Mouse (Mus musculus): ENCODE measurements around the gene Spata16. TPM values are rescaled to one million over a fixed set of nuclear protein-coding genes. Genes with fewer than 3 reads are reported as not detected.

The Spata16 gene
- polyA plus RNA-seq, 2 experiments: not detected

GRCm38 (mm10) chr3:26971276-26971675 is 333.9 kb downstream of the Spata16 start:
- no peaks in the 10 kb centered on the region for H3K27me3 ChIP-seq (ENCODE audit: control insufficient read depth, insufficient read depth, low read length)
- WGBS (ENCODE audit: insufficient replicate concordance): 14% methylated on average over 1 of the region's 1 CpGs

DNA sequence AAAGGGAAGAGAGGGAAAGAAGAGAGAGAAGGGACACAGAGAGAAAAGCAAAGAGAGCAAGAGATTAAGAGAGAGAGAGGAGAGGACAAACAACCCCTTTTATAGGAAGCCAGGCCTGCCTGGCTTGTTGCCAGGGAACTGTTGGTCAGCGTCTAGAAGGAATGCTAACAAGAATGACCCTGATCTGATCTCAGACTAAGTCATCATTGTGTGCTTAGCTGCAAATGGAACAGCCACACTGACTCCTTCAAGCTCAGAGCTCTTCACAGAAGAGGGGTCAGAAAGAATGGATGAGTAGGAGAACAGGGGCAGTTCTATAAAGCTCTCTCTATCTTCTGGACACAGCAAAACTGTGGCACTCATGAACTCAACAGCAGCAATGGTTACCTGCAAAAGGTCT is 334.7 kb downstream of the Spata16 start:
- Histone ChIP-seq H3K36me3 (replicated peaks; ENCODE audit: control insufficient read depth, insufficient read depth, low read depth) (no peaks in the 10 kb centered on the region), H3K4me2 (ENCODE audit: low read depth) (no peak overlapping the region), H3K27me3 (ENCODE audit: control insufficient read depth, insufficient read depth, low read length) (no peaks in the 10 kb centered on the region), H3K9ac (replicated peaks) (no peak overlapping the region), H3K27ac (no peak overlapping the region), H3K4me1 (replicated peaks; ENCODE audit: control insufficient read depth in 2 of 2, insufficient read depth in 2 of 2, low read length in 1 of 2) (no peaks in the 10 kb centered on the region), H3K4me3 (ENCODE audit: insufficient read depth in 1 of 2, low read depth in 2 of 2, low read length in 2 of 2) (no peak overlapping the region), H3K9me3 (ENCODE audit: control insufficient read depth, low read length) (no peaks in the 10 kb centered on the region)
- WGBS (ENCODE audit: insufficient replicate concordance): 44% methylated on average over 1 of the region's 1 CpGs
- ATAC-seq (ENCODE audit: insufficient read depth) (no peak), DNase-seq (ENCODE audit: low read depth in 3 of 3, low spot score in 3 of 3) (no peak)
- TF ChIP-seq CTCF (IDR thresholded peaks at IDR 0.05; ENCODE audit: low read depth) (no peak), EP300 (IDR thresholded peaks at IDR 0.05; ENCODE audit: low read depth) (no peak)

More at GRCm38 (mm10) chr3:26971276-26971675, 333.9 kb downstream of the Spata16 start:
- H3K4me3 ChIP-seq (ENCODE audit: insufficient read depth in 1 of 2, low read depth in 2 of 2, low read length in 2 of 2): no peak overlapping the region
- H3K4me2 ChIP-seq (ENCODE audit: low read depth): no peak overlapping the region
- ATAC-seq (ENCODE audit: insufficient read depth) (no peak), DNase-seq (ENCODE audit: low read depth in 3 of 3, low spot score in 3 of 3) (no peak)
- no peaks in the 10 kb centered on the region for H3K36me3 ChIP-seq (replicated peaks; ENCODE audit: control insufficient read depth, insufficient read depth, low read depth)
- TF ChIP-seq CTCF (IDR thresholded peaks at IDR 0.05; ENCODE audit: low read depth): no peak
- TF ChIP-seq EP300 (IDR thresholded peaks at IDR 0.05; ENCODE audit: low read depth): no peak
- no peaks in the 10 kb centered on the region for H3K4me1 ChIP-seq (replicated peaks; ENCODE audit: control insufficient read depth in 2 of 2, insufficient read depth in 2 of 2, low read length in 1 of 2)
- no peak overlapping the region for H3K9ac ChIP-seq (replicated peaks)
- H3K9me3 ChIP-seq (ENCODE audit: control insufficient read depth, low read length): no peaks in the 10 kb centered on the region
- H3K27ac ChIP-seq: no peak overlapping the region

- no peak overlapping the region for H3K4me3 ChIP-seq (ENCODE audit: insufficient read depth in 1 of 2, low read depth in 2 of 2, low read length in 2 of 2)
- no peaks in the 10 kb centered on the region for H3K27me3 ChIP-seq (ENCODE audit: control insufficient read depth, insufficient read depth, low read length)
- ATAC-seq (ENCODE audit: insufficient read depth) (no peak), DNase-seq (ENCODE audit: low read depth in 3 of 3, low spot score in 3 of 3) (no peak)
- H3K4me2 ChIP-seq (ENCODE audit: low read depth): no peak overlapping the region
- TF ChIP-seq EP300 (IDR thresholded peaks at IDR 0.05; ENCODE audit: low read depth): no peak
- TF ChIP-seq CTCF (IDR thresholded peaks at IDR 0.05; ENCODE audit: low read depth): no peak
- H3K9me3 ChIP-seq (ENCODE audit: control insufficient read depth, low read length): no peaks in the 10 kb centered on the region
- WGBS (ENCODE audit: insufficient replicate concordance): 45% methylated on average over 2 of the region's 2 CpGs
- no peak overlapping the region for H3K9ac ChIP-seq (replicated peaks)
- no peak overlapping the region for H3K27ac ChIP-seq
- no peaks in the 10 kb centered on the region for H3K4me1 ChIP-seq (replicated peaks; ENCODE audit: control insufficient read depth in 2 of 2, insufficient read depth in 2 of 2, low read length in 1 of 2)
- H3K36me3 ChIP-seq (replicated peaks; ENCODE audit: control insufficient read depth, insufficient read depth, low read depth): no peaks in the 10 kb centered on the region
Observed at GRCm38 (mm10) chr3:26979603-26980002, 342.2 kb downstream of the Spata16 start.

DNA sequence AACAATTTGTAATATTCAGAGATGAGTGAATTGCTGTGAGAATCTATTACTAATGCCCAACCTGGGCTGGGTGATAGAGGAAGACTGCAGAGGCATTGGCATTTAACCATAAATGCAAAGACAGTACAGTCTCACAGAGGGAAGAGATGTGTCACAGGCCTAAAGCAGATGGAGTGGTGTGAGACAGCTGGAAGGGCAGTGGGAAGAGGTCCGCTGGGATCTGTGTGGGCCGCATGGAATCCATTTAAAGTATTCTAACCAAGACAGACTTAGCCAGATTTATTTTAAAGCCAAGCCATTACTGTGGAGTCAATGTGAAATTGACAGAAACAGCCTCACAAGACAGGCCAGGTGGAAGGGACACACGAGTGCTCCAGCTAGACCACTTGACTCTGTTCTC is 343.0 kb downstream of the Spata16 start:
- no peaks in the 10 kb centered on the region for H3K9me3 ChIP-seq (ENCODE audit: control insufficient read depth, low read length)
- no peak overlapping the region for H3K4me3 ChIP-seq (ENCODE audit: insufficient read depth in 1 of 2, low read depth in 2 of 2, low read length in 2 of 2)
- no peaks in the 10 kb centered on the region for H3K36me3 ChIP-seq (replicated peaks; ENCODE audit: control insufficient read depth, insufficient read depth, low read depth)
- H3K4me2 ChIP-seq (ENCODE audit: low read depth): no peak overlapping the region
- no peaks in the 10 kb centered on the region for H3K4me1 ChIP-seq (replicated peaks; ENCODE audit: control insufficient read depth in 2 of 2, insufficient read depth in 2 of 2, low read length in 1 of 2)
- DNase-seq (ENCODE audit: low read depth in 3 of 3, low spot score in 3 of 3): no peak
- no peak for ATAC-seq (ENCODE audit: insufficient read depth)
- H3K9ac ChIP-seq (replicated peaks): no peak overlapping the region
- no peak overlapping the region for H3K27ac ChIP-seq
- WGBS (ENCODE audit: insufficient replicate concordance): 75% methylated on average over 3 of the region's 3 CpGs
- TF ChIP-seq EP300 (IDR thresholded peaks at IDR 0.05; ENCODE audit: low read depth) (no peak), CTCF (IDR thresholded peaks at IDR 0.05; ENCODE audit: low read depth) (no peak)
- no peaks in the 10 kb centered on the region for H3K27me3 ChIP-seq (ENCODE audit: control insufficient read depth, insufficient read depth, low read length)

DNA sequence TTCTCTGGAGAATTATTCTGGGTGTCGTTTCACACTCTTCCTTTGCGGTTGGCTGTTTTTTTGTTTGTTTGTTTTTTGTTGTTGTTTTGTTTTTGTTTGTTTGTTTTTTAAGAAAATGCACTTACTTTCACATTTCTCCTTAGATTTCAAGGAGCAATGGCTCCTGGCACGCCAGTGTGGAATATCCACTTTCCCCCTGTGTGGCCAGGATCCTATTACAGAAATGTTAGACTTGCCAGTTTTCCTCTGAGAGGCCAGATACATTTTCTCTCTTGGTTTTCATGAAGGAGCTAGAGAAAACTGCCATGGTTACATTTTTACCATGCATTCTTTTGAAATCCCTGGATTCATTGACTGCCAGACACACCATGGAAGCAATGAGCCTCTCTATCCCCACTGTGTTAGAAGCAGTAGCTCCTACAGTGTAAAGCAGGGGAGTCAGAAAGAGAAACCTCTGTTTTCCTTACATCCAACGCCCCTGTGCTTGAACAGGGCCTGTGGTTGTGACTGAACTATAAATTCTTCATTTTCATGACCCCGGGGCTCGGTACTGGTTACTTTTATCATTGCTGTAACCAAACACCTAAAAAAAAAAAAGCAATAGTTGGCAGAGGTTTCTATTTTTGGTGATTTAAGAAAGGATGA is 344.7 kb downstream of the Spata16 start:
- Histone ChIP-seq H3K27me3 (ENCODE audit: control insufficient read depth, insufficient read depth, low read length) (no peaks in the 10 kb centered on the region), H3K36me3 (replicated peaks; ENCODE audit: control insufficient read depth, insufficient read depth, low read depth) (no peaks in the 10 kb centered on the region), H3K4me2 (ENCODE audit: low read depth) (no peak overlapping the region), H3K9me3 (ENCODE audit: control insufficient read depth, low read length) (no peaks in the 10 kb centered on the region), H3K9ac (replicated peaks) (no peak overlapping the region), H3K4me1 (replicated peaks; ENCODE audit: control insufficient read depth in 2 of 2, insufficient read depth in 2 of 2, low read length in 1 of 2) (no peaks in the 10 kb centered on the region), H3K4me3 (ENCODE audit: insufficient read depth in 1 of 2, low read depth in 2 of 2, low read length in 2 of 2) (no peak overlapping the region), H3K27ac (no peak overlapping the region)
- ATAC-seq (ENCODE audit: insufficient read depth): no peak
- no peak for DNase-seq (ENCODE audit: low read depth in 3 of 3, low spot score in 3 of 3)
- whole genome bisulfite sequencing (ENCODE audit: insufficient replicate concordance): 57% methylated on average over 6 of the region's 6 CpGs
- TF ChIP-seq EP300 (IDR thresholded peaks at IDR 0.05; ENCODE audit: low read depth): no peak
- no peak for TF ChIP-seq CTCF (IDR thresholded peaks at IDR 0.05; ENCODE audit: low read depth)

Measured in liver, embryonic 14.5 days (tissue).